7 mouse cellular contexts compared by ENCODE assay signal in the genomic region with DNA sequence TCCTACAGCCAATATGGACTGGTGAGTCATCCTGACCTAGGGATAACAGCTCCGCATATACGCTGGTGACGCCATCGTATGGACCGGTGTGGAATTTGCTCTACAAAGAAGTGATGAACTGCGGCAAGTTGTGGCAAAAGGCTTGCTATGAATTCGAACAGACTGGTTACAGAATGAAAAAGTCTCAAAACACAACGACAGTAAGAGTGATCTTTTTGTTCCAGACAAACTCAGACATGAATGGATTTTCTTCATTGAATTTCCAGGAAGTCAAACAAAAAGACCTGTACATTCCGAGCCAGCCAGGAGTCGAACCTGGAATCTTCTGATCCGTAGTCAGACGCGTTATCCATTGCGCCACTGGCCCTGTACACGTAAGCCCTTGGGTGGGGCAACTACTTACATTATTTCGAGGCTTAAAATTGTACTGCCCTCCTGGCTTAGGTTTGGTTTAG. TPM values are rescaled to one million over a fixed set of nuclear protein-coding genes. Genes with fewer than 3 reads are reported as not detected.
A peak's percentile ranks its signal among the peaks of the same experiment; 100 is the strongest.
DNase-seq lines count a peak whose midpoint lies in the region; ATAC-seq and TF ChIP-seq lines count a peak whose summit lies in the region.

No protein-coding gene starts in this region.

- H3K4me2 ChIP-seq in embryonic facial prominence, embryonic 11.5 days (ENCODE audit: low read depth, low read length): peak overlapping the region; percentile 61
- H3K4me2 ChIP-seq in intestine, postnatal 0 days (replicated peaks; ENCODE audit: low read depth): peak overlapping the region; percentile 75

- DNase-seq in adrenal gland, postnatal 10 days: peak; percentile 90
- peak; percentile 92 for DNase-seq in embryonic facial prominence, embryonic 11.5 days (ENCODE audit: low spot score)
- peak; percentile 82 for DNase-seq in left cerebral cortex, postnatal 4 days
- DNase-seq in midbrain, embryonic 10.5 days (ENCODE audit: low spot score): peak; percentile 85
- DNase-seq in skeletal muscle tissue, adult 2 months (ENCODE audit: low read depth, low spot score): peak; percentile 73

- H3K27ac ChIP-seq in embryonic facial prominence, embryonic 11.5 days (replicated peaks; ENCODE audit: low read depth, low read length): no peak overlapping the region
- peak overlapping the region; percentile 11; the same call in 1 of the 2 replicates for H3K27ac ChIP-seq in intestine, postnatal 0 days (ENCODE audit: low read depth, low read length)
- peak overlapping the region; percentile 94 for H3K27ac ChIP-seq in midbrain, embryonic 10.5 days (replicated peaks)

- no peaks in the 10 kb centered on the region for H3K36me3 ChIP-seq in embryonic facial prominence, embryonic 11.5 days (replicated peaks; ENCODE audit: control insufficient read depth, insufficient read depth, low read depth, low read length)
- no peaks in the 10 kb centered on the region for H3K36me3 ChIP-seq in intestine, postnatal 0 days (ENCODE audit: control insufficient read depth, insufficient read depth)
- no peaks in the 10 kb centered on the region for H3K36me3 ChIP-seq in midbrain, embryonic 10.5 days

- H3K4me1 ChIP-seq in embryonic facial prominence, embryonic 11.5 days (ENCODE audit: control insufficient read depth, insufficient read depth, low read length): no peaks in the 10 kb centered on the region
- H3K4me1 ChIP-seq in intestine, postnatal 0 days (replicated peaks; ENCODE audit: control insufficient read depth, insufficient read depth, low read length): no peaks in the 10 kb centered on the region
- H3K4me1 ChIP-seq in midbrain, embryonic 10.5 days: peaks cover 23% of the 10 kb centered on the region

- intact Hi-C loops in left cerebral cortex, postnatal 4 days (cut with DNase I): no loop called here

- under 1% methylated on average over 16 of the region's 16 CpGs for WGBS in embryonic facial prominence, embryonic 11.5 days
- WGBS in intestine, postnatal 0 days: under 1% methylated on average over 16 of the region's 16 CpGs
- 0% methylated on average over 16 of the region's 16 CpGs for WGBS in midbrain, embryonic 10.5 days

- H3K9me3 ChIP-seq in embryonic facial prominence, embryonic 11.5 days (replicated peaks; ENCODE audit: control insufficient read depth, low read length): no peaks in the 10 kb centered on the region
- H3K9me3 ChIP-seq in intestine, postnatal 0 days (ENCODE audit: control insufficient read depth): no peaks in the 10 kb centered on the region
- no peaks in the 10 kb centered on the region for H3K9me3 ChIP-seq in midbrain, embryonic 10.5 days (replicated peaks)

- TF ChIP-seq CTCF in intestine, postnatal 0 days (IDR thresholded peaks at IDR 0.05; ENCODE audit: low read depth): peak; percentile 42

- H3K4me3 ChIP-seq in embryonic facial prominence, embryonic 11.5 days (ENCODE audit: low read depth, low read length): peak overlapping the region; percentile 62
- H3K4me3 ChIP-seq in intestine, postnatal 0 days (ENCODE audit: low read depth, low read length): peak overlapping the region; percentile 74
- peak overlapping the region; percentile 75 for H3K4me3 ChIP-seq in midbrain, embryonic 10.5 days

- ATAC-seq in embryonic facial prominence, embryonic 11.5 days (replicated peaks; ENCODE audit: insufficient number of reproducible peaks, low FRiP score, low TSS enrichment, low read depth): peak; percentile 49
- ATAC-seq in granulocyte monocyte progenitor cell, adult 5-6 weeks (replicated peaks; ENCODE audit: poor library complexity, severe bottlenecking): peak; percentile 52
- ATAC-seq in intestine, postnatal 0 days: peak; percentile 71

- no peaks in the 10 kb centered on the region for H3K27me3 ChIP-seq in embryonic facial prominence, embryonic 11.5 days (ENCODE audit: control insufficient read depth, insufficient read depth, low read length)
- no peaks in the 10 kb centered on the region for H3K27me3 ChIP-seq in intestine, postnatal 0 days (replicated peaks; ENCODE audit: control insufficient read depth, insufficient read depth, low read length)
- H3K27me3 ChIP-seq in midbrain, embryonic 10.5 days (ENCODE audit: low read depth, poor library complexity, severe bottlenecking): no peaks in the 10 kb centered on the region

- peak overlapping the region; percentile 63 for H3K9ac ChIP-seq in embryonic facial prominence, embryonic 11.5 days (replicated peaks; ENCODE audit: low read length)
- H3K9ac ChIP-seq in intestine, postnatal 0 days (ENCODE audit: low read depth, low read length): no peak overlapping the region

RNA-seq across cellular contexts. Expression of gene Btn1a1, which starts 19.2 kb away (rescaled TPM):
- under 1 TPM in 1 of 2 experiments, not detected in 1; 0.55 TPM for total RNA-seq in adrenal gland, postnatal 10 days (2021)
- polyA plus RNA-seq in embryonic facial prominence, embryonic 11.5 days (2014; fragmentation: Nextera tagmentation; extraction: Ambion mirVana): 0.24 and 0.35 TPM in 2 replicates
- total RNA-seq in granulocyte monocyte progenitor cell, adult 5-6 weeks (2014; fragmentation: Nextera tagmentation): not detected in 2 replicates
- total RNA-seq in granulocyte monocyte progenitor cell, adult 5-6 weeks (2017): not detected in 2 replicates
- polyA plus RNA-seq in intestine, postnatal 0 days (2015; fragmentation: Nextera tagmentation; extraction: Ambion mirVana): not detected in 2 replicates
- not detected for total RNA-seq in left cerebral cortex, postnatal 4 days (2021)
- 0.04 and 0.06 TPM in 2 replicates for polyA plus RNA-seq in midbrain, embryonic 10.5 days (2016; fragmentation: Nextera tagmentation; extraction: Ambion mirVana)

RNA-seq across cellular contexts. Expression of gene Abt1, which starts 22.9 kb away (rescaled TPM):
- 1 to 10 TPM; 6.1 to 7.1 TPM for total RNA-seq in adrenal gland, postnatal 10 days (2021)
- polyA plus RNA-seq in embryonic facial prominence, embryonic 11.5 days (2014; fragmentation: Nextera tagmentation; extraction: Ambion mirVana): 15.0 and 16.2 TPM in 2 replicates
- total RNA-seq in granulocyte monocyte progenitor cell, adult 5-6 weeks (2014; fragmentation: Nextera tagmentation): 2.9 and 5.7 TPM in 2 replicates
- total RNA-seq in granulocyte monocyte progenitor cell, adult 5-6 weeks (2017): 11.0 and 13.7 TPM in 2 replicates
- 5.1 and 5.6 TPM in 2 replicates for polyA plus RNA-seq in intestine, postnatal 0 days (2015; fragmentation: Nextera tagmentation; extraction: Ambion mirVana)
- total RNA-seq in left cerebral cortex, postnatal 4 days (2021): 1 to 10 TPM; 5.6 to 6.1 TPM
- polyA plus RNA-seq in midbrain, embryonic 10.5 days (2016; fragmentation: Nextera tagmentation; extraction: Ambion mirVana): 14.3 and 14.7 TPM in 2 replicates

RNA-seq across cellular contexts. Expression of gene Btn2a2, which starts 42.1 kb away (rescaled TPM):
- not detected for total RNA-seq in adrenal gland, postnatal 10 days (2021)
- 1.1 and 1.4 TPM in 2 replicates for polyA plus RNA-seq in embryonic facial prominence, embryonic 11.5 days (2014; fragmentation: Nextera tagmentation; extraction: Ambion mirVana)
- not detected in 2 replicates for total RNA-seq in granulocyte monocyte progenitor cell, adult 5-6 weeks (2014; fragmentation: Nextera tagmentation)
- total RNA-seq in granulocyte monocyte progenitor cell, adult 5-6 weeks (2017): not detected in 2 replicates
- polyA plus RNA-seq in intestine, postnatal 0 days (2015; fragmentation: Nextera tagmentation; extraction: Ambion mirVana): not detected in 2 replicates
- not detected for total RNA-seq in left cerebral cortex, postnatal 4 days (2021)
- polyA plus RNA-seq in midbrain, embryonic 10.5 days (2016; fragmentation: Nextera tagmentation; extraction: Ambion mirVana): 0.26 and 0.38 TPM in 2 replicates
